Mouse (Mus musculus) liver, embryonic 14.5 days (tissue): ENCODE measurements around the gene Gpc1. TPM values are rescaled to one million over a fixed set of nuclear protein-coding genes. Genes with fewer than 3 reads are reported as not detected.

Experiments used
- ATAC-seq: fragments of 200-750 bp; cut with Nextera tagmentation; 2 replicates; pipeline ENCODE4 v1.8.0; 2017; ENCODE audit warnings: moderate number of reproducible peaks, mild to moderate bottlenecking, moderate library complexity; ENCODE audit not compliant: insufficient read depth
- DNase-seq, 3 experiments: peaks; one replicate each; pipeline ENCODE4 v3.0.0-alpha.2; 2012 to 2013; ENCODE audit warnings: low read depth in 3 of 3, low spot score in 3 of 3
- H3K27ac ChIP-seq: fragments of 300-500 bp; sonication (generic); 2 replicates; pipeline ENCODE4 v1.5.1; 2014; ENCODE audit warnings: moderate library complexity, mild to moderate bottlenecking, control low read depth, inconsistent platforms
- H3K27me3 ChIP-seq: fragments of 300-500 bp; sonication (generic); 2 replicates; pipeline ENCODE4 v1.6.1; 2014; ENCODE audit warnings: mild to moderate bottlenecking, low read length, moderate library complexity; ENCODE audit not compliant: control insufficient read depth, insufficient read depth
- H3K36me3 ChIP-seq: fragments of 300-500 bp; sonication (generic); replicated peaks from 2 replicates; pipeline ENCODE4 v1.6.1; 2014; ENCODE audit warnings: low read depth; ENCODE audit not compliant: control insufficient read depth, insufficient read depth
- H3K4me1 ChIP-seq, 2 experiments: fragments of 200-500 bp in 1 of 2; fragments of 300-500 bp in 1 of 2; sonication (generic) in 1 of 2; replicated peaks; 2 replicates each; pipeline ENCODE4 v1.6.1; 2012 to 2014; ENCODE audit warnings: antibody characterized with exemption in 1 of 2, inconsistent platforms in 1 of 2, low read length in 1 of 2; ENCODE audit not compliant: control insufficient read depth in 2 of 2, insufficient read depth in 2 of 2
- H3K4me2 ChIP-seq: fragments of 300-500 bp; sonication (generic); 2 replicates; pipeline ENCODE4 v1.6.1; 2014; ENCODE audit warnings: low read depth, mild to moderate bottlenecking, control low read depth, moderate library complexity
- H3K4me3 ChIP-seq, 2 experiments: fragments of 200-500 bp in 1 of 2; fragments of 300-500 bp in 1 of 2; sonication (generic) in 1 of 2; 2 replicates each; pipeline ENCODE4 v1.5.1; 2012 to 2014; ENCODE audit warnings: low read depth in 2 of 2, low read length in 2 of 2, mild to moderate bottlenecking in 2 of 2, control low read depth in 1 of 2, inconsistent platforms in 1 of 2, moderate library complexity in 1 of 2; ENCODE audit not compliant: insufficient read depth in 1 of 2
- H3K9ac ChIP-seq: fragments of 300-500 bp; sonication (generic); replicated peaks from 2 replicates; pipeline ENCODE4 v1.6.1; 2014; ENCODE audit warnings: mild to moderate bottlenecking, control low read depth, moderate library complexity
- H3K9me3 ChIP-seq: fragments of 300-500 bp; sonication (generic); 2 replicates; pipeline ENCODE4 v1.6.1; 2016; ENCODE audit warnings: low read length, mixed read lengths; ENCODE audit not compliant: control insufficient read depth
- CTCF ChIP-seq: IDR thresholded peaks from 2 replicates; pipeline ENCODE4 v1.5.1; 2016; ENCODE audit warnings: antibody characterized with exemption, low read depth, control low read depth
- EP300 ChIP-seq: IDR thresholded peaks from 2 replicates; pipeline ENCODE4 v1.6.1; 2016; ENCODE audit warnings: antibody characterized with exemption, low read depth
- WGBS: fragments of 180-500 bp; shearing (Covaris S2); extraction: QIAGEN DNeasy Blood & Tissue Kit; methylation state at CpG from one replicate; pipeline ENCODE4 v1.1.7; 2014; ENCODE audit not compliant: insufficient replicate concordance; 5-methylcytosine and 5-hydroxymethylcytosine counted together
- polyA plus RNA-seq, 2 experiments: library from polyadenylated mRNA; depleted of rRNA in 1 of 2; stranded (reverse) in 1 of 2; unstranded in 1 of 2; fragments of >200 nt; fragmentation: Nextera tagmentation in 1 of 2; extraction: Ambion mirVana in 1 of 2; gene quantifications; 2 replicates each; pipeline versions ENCODE4 v1.2.1 to v1.2.3; 2012 to 2014

Gene Gpc1
- polyA plus RNA-seq, 2 experiments, result 1.6 to 1.8 TPM

- peak overlapping the region; percentile 95; the same call in 1 of the 2 replicates for H3K4me2 ChIP-seq
- DNase-seq (no peak), ATAC-seq (no peak)
- no peaks in the 10 kb centered on the region; the same call in none of the 2 replicates for H3K27me3 ChIP-seq
- TF ChIP-seq EP300, result no peak
- no peak for TF ChIP-seq CTCF
- no peak overlapping the region for H3K9ac ChIP-seq
- no peaks in the 10 kb centered on the region for H3K36me3 ChIP-seq
- peaks cover 11 to 31% of the 10 kb centered on the region in 2 experiments for H3K4me1 ChIP-seq
- no peak overlapping the region for H3K27ac ChIP-seq
- 68% methylated on average over 2 of the region's 2 CpGs for WGBS
- no peaks in the 10 kb centered on the region for H3K9me3 ChIP-seq
- H3K4me3 ChIP-seq, result no peak overlapping the region; a peak in 1 of 4 replicates
These were observed 74.4 kb downstream of the Gpc1 start for GRCm38 (mm10) chr1:92905703-92906310.

GRCm38 (mm10) chr1:92906779-92907631 is 75.6 kb downstream of the Gpc1 start, which contains the start of gene Dusp28:
Gene Dusp28, plus strand, starts transcription at chr1:92906981.
- Histone ChIP-seq H3K27me3 (no peaks in the 10 kb centered on the region; the same call in none of the 2 replicates), H3K4me1 (peaks cover 13 to 31% of the 10 kb centered on the region in 2 experiments), H3K27ac (peak within 1 kb of the TSS; percentile 80), H3K9me3 (no peaks in the 10 kb centered on the region), H3K4me3 (peak within 1 kb of the TSS; percentile 80 to 86), H3K4me2 (peak within 1 kb of the TSS; percentile 95), H3K9ac (peak within 1 kb of the TSS; percentile 85), H3K36me3 (no peaks in the 10 kb centered on the region)
- no peak for TF ChIP-seq EP300
- peak; percentile 81 for TF ChIP-seq CTCF
- DNase-seq (peak; percentile 78 to 82 (median 81)), ATAC-seq (peak; percentile 92)
- under 1% methylated on average over 81 of the region's 81 CpGs for WGBS

GRCm38 (mm10) chr1:92907632-92908360 is 76.4 kb downstream of the Gpc1 start:
- DNase-seq (no peak), ATAC-seq (peak; percentile 21)
- no peaks in the 10 kb centered on the region for H3K9me3 ChIP-seq
- peak overlapping the region; percentile 63 to 80 for H3K4me3 ChIP-seq
- no peaks in the 10 kb centered on the region for H3K36me3 ChIP-seq
- H3K9ac ChIP-seq, result peak overlapping the region; percentile 63
- H3K4me2 ChIP-seq, result peak overlapping the region; percentile 95
- no peak for TF ChIP-seq CTCF
- TF ChIP-seq EP300, result no peak
- H3K27ac ChIP-seq, result peak overlapping the region; percentile 80
- H3K4me1 ChIP-seq, result peaks cover 14 to 30% of the 10 kb centered on the region in 2 experiments
- WGBS, result 39% methylated on average over 20 of the region's 20 CpGs
- H3K27me3 ChIP-seq, result no peaks in the 10 kb centered on the region; the same call in 1 of the 2 replicates

- Histone ChIP-seq H3K4me2 (no peak overlapping the region), H3K4me3 (no peak overlapping the region), H3K27me3 (no peaks in the 10 kb centered on the region), H3K36me3 (no peaks in the 10 kb centered on the region), H3K27ac (no peak overlapping the region), H3K4me1 (peaks cover 14 to 26% of the 10 kb centered on the region in 2 experiments), H3K9me3 (no peaks in the 10 kb centered on the region), H3K9ac (no peak overlapping the region)
- 74% methylated on average over 3 of the region's 3 CpGs for WGBS
- ATAC-seq (no peak), DNase-seq (no peak)
- TF ChIP-seq EP300, result no peak
- TF ChIP-seq CTCF, result no peak
These were observed 77.2 kb downstream of the Gpc1 start for GRCm38 (mm10) chr1:92908664-92909063.
